Mouse (Mus musculus): ENCODE measurements at regions not wholly inside any gene's neighbourhood (a gene's known extent, or its start where the extent isn't known, plus 50 kb on each side); places are given as distances from the start of the nearest gene placed in this dataset.

DNA sequence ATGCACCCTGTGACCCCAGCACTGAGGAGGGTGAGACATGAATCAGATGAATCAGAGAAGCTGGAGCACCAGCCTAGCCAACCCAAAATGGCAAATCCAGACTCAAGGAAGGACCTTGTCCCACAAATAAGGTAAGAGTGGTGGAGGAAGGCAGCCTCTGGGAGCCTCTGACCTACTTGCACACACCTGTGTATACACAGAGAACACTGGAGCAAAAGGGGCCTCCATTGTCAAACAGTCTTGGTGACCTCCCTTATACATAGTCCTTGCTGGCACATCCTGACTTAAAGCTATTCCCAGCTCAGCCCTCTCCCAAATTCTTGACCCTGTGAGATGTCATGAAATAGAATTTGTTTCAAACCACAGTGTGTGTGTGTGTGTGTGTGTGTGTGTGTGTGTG is 57.1 kb downstream of the Inhbb start:
- Histone ChIP-seq H3K36me3 (ENCODE audit: control insufficient read depth, insufficient read depth, low read length) (no peaks in the 10 kb centered on the region), H3K27ac (ENCODE audit: insufficient read depth, low read depth, low read length) (no peak overlapping the region), H3K4me3 (ENCODE audit: low read depth, low read length) (no peak overlapping the region), H3K27me3 (ENCODE audit: control insufficient read depth, insufficient read depth, low read length) (no peaks in the 10 kb centered on the region), H3K4me1 (ENCODE audit: control insufficient read depth, insufficient read depth, insufficient read length, low read length) (no peaks in the 10 kb centered on the region)
- TF ChIP-seq CTCF (IDR thresholded peaks at IDR 0.05; ENCODE audit: extremely low read depth, insufficient read length, insufficient replicate concordance, low read depth, low read length) (no peak), POLR2A (IDR thresholded peaks at IDR 0.05; ENCODE audit: low read depth, low read length) (no peak)

DNA sequence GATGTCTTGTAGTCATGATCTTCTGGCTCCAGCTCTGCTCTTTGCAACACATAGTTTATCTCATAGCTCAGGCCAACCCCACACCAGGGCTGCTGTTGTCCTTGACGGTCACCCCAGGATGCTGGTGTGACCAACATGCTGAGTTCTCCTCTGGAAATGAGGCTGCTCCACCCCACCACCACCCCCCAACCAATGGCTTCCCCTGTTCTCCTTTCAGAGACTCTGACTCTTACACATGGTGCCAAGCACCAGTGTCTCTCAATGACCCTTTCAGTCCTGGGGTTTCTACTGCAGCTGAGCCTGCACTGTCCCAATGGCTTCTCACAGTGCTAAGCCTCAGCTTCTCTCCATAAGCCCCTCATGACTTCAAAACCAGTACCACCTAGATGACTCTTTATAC is 64.0 kb downstream of the Inhbb start:
- Histone ChIP-seq H3K27ac (ENCODE audit: insufficient read depth, low read depth, low read length) (no peak overlapping the region), H3K27me3 (ENCODE audit: control insufficient read depth, insufficient read depth, low read length) (no peaks in the 10 kb centered on the region), H3K36me3 (ENCODE audit: control insufficient read depth, insufficient read depth, low read length) (no peaks in the 10 kb centered on the region), H3K4me3 (ENCODE audit: low read depth, low read length) (no peak overlapping the region), H3K4me1 (ENCODE audit: control insufficient read depth, insufficient read depth, insufficient read length, low read length) (no peaks in the 10 kb centered on the region)
- WGBS: 84% methylated on average over 1 of the region's 1 CpGs
- no peak for TF ChIP-seq POLR2A (IDR thresholded peaks at IDR 0.05; ENCODE audit: low read depth, low read length)
- no peak for TF ChIP-seq CTCF (IDR thresholded peaks at IDR 0.05; ENCODE audit: extremely low read depth, insufficient read length, insufficient replicate concordance, low read depth, low read length)

DNA sequence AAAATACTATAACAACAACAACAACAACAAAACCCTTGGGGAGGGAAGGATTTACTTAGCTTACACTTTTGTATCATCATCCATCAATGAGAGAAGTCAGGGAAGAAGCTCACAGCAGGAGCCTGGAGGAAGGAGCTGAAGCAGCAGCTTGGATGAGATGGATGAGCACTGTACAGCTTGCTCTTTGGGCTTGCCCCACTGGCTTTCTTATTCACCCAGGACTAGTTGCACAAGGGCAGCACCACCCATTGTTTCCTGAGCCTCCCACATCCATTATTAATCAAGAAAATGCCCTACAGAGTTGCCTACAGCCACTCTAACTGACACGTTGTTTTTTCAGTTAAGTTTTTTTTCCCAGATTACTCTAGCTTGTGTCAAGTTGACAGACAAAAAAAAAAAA is 65.1 kb downstream of the Inhbb start:
- WGBS: 25% methylated on average over 1 of the region's 1 CpGs
- H3K27me3 ChIP-seq (ENCODE audit: control insufficient read depth, insufficient read depth, low read length): no peaks in the 10 kb centered on the region
- no peaks in the 10 kb centered on the region for H3K36me3 ChIP-seq (ENCODE audit: control insufficient read depth, insufficient read depth, low read length)
- no peaks in the 10 kb centered on the region for H3K4me1 ChIP-seq (ENCODE audit: control insufficient read depth, insufficient read depth, insufficient read length, low read length)
- H3K27ac ChIP-seq (ENCODE audit: insufficient read depth, low read depth, low read length): no peak overlapping the region
- H3K4me3 ChIP-seq (ENCODE audit: low read depth, low read length): no peak overlapping the region
- no peak for TF ChIP-seq POLR2A (IDR thresholded peaks at IDR 0.05; ENCODE audit: low read depth, low read length)
- no peak for TF ChIP-seq CTCF (IDR thresholded peaks at IDR 0.05; ENCODE audit: extremely low read depth, insufficient read length, insufficient replicate concordance, low read depth, low read length)

- Histone ChIP-seq H3K27me3 (ENCODE audit: control insufficient read depth, insufficient read depth, low read length) (no peaks in the 10 kb centered on the region), H3K4me3 (ENCODE audit: low read depth, low read length) (no peak overlapping the region), H3K36me3 (ENCODE audit: control insufficient read depth, insufficient read depth, low read length) (no peaks in the 10 kb centered on the region), H3K27ac (ENCODE audit: insufficient read depth, low read depth, low read length) (no peak overlapping the region), H3K4me1 (ENCODE audit: control insufficient read depth, insufficient read depth, insufficient read length, low read length) (no peaks in the 10 kb centered on the region)
- TF ChIP-seq POLR2A (IDR thresholded peaks at IDR 0.05; ENCODE audit: low read depth, low read length) (no peak), CTCF (IDR thresholded peaks at IDR 0.05; ENCODE audit: extremely low read depth, insufficient read length, insufficient replicate concordance, low read depth, low read length) (no peak)
- WGBS: 76% methylated on average over 5 of the region's 5 CpGs
These were observed 66.6 kb downstream of the Inhbb start for GRCm38 (mm10) chr1:119355456-119355855.

- Histone ChIP-seq H3K4me1 (ENCODE audit: control insufficient read depth, insufficient read depth, insufficient read length, low read length) (no peaks in the 10 kb centered on the region), H3K27me3 (ENCODE audit: control insufficient read depth, insufficient read depth, low read length) (no peaks in the 10 kb centered on the region), H3K27ac (ENCODE audit: insufficient read depth, low read depth, low read length) (no peak overlapping the region), H3K36me3 (ENCODE audit: control insufficient read depth, insufficient read depth, low read length) (no peaks in the 10 kb centered on the region), H3K4me3 (ENCODE audit: low read depth, low read length) (no peak overlapping the region)
- WGBS: 94% methylated on average over 8 of the region's 8 CpGs
- TF ChIP-seq CTCF (IDR thresholded peaks at IDR 0.05; ENCODE audit: extremely low read depth, insufficient read length, insufficient replicate concordance, low read depth, low read length) (no peak), POLR2A (IDR thresholded peaks at IDR 0.05; ENCODE audit: low read depth, low read length) (no peak)
These were observed 70.5 kb downstream of the Inhbb start for GRCm38 (mm10) chr1:119351567-119351966.

GRCm38 (mm10) chr1:119350846-119351245 is 71.2 kb downstream of the Inhbb start:
- Histone ChIP-seq H3K4me3 (ENCODE audit: low read depth, low read length) (no peak overlapping the region), H3K27me3 (ENCODE audit: control insufficient read depth, insufficient read depth, low read length) (no peaks in the 10 kb centered on the region), H3K4me1 (ENCODE audit: control insufficient read depth, insufficient read depth, insufficient read length, low read length) (no peaks in the 10 kb centered on the region), H3K27ac (ENCODE audit: insufficient read depth, low read depth, low read length) (no peak overlapping the region), H3K36me3 (ENCODE audit: control insufficient read depth, insufficient read depth, low read length) (no peaks in the 10 kb centered on the region)
- TF ChIP-seq CTCF (IDR thresholded peaks at IDR 0.05; ENCODE audit: extremely low read depth, insufficient read length, insufficient replicate concordance, low read depth, low read length) (no peak), POLR2A (IDR thresholded peaks at IDR 0.05; ENCODE audit: low read depth, low read length) (no peak)
- WGBS: 89% methylated on average over 4 of the region's 4 CpGs

DNA sequence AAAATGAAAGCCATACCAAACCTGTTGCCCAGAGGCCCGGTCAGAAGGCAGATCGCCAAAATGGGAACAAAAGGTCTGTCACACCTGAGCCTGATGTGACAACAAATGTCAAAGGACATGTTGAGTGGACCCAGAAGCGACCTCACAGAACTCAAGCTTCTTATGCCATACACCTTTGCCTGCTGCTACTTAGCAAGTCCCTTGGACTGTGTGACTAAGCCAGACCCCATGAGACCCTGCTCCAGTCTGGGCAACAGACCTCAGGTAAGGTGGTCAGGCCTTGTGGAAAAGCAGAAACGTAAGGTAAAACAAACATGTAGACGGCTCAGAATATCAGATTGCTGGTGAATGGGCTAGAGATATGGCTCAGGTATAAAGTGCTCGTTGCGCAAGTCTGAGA is 71.8 kb downstream of the Inhbb start:
- Histone ChIP-seq H3K27ac (ENCODE audit: insufficient read depth, low read depth, low read length) (no peak overlapping the region), H3K4me1 (ENCODE audit: control insufficient read depth, insufficient read depth, insufficient read length, low read length) (no peaks in the 10 kb centered on the region), H3K4me3 (ENCODE audit: low read depth, low read length) (no peak overlapping the region), H3K27me3 (ENCODE audit: control insufficient read depth, insufficient read depth, low read length) (no peaks in the 10 kb centered on the region), H3K36me3 (ENCODE audit: control insufficient read depth, insufficient read depth, low read length) (no peaks in the 10 kb centered on the region)
- WGBS: 64% methylated on average over 7 of the region's 7 CpGs
- TF ChIP-seq CTCF (IDR thresholded peaks at IDR 0.05; ENCODE audit: extremely low read depth, insufficient read length, insufficient replicate concordance, low read depth, low read length): no peak
- no peak for TF ChIP-seq POLR2A (IDR thresholded peaks at IDR 0.05; ENCODE audit: low read depth, low read length)
